Comparison of ENCODE assay signal across 8 mouse cellular contexts in the genomic region with DNA sequence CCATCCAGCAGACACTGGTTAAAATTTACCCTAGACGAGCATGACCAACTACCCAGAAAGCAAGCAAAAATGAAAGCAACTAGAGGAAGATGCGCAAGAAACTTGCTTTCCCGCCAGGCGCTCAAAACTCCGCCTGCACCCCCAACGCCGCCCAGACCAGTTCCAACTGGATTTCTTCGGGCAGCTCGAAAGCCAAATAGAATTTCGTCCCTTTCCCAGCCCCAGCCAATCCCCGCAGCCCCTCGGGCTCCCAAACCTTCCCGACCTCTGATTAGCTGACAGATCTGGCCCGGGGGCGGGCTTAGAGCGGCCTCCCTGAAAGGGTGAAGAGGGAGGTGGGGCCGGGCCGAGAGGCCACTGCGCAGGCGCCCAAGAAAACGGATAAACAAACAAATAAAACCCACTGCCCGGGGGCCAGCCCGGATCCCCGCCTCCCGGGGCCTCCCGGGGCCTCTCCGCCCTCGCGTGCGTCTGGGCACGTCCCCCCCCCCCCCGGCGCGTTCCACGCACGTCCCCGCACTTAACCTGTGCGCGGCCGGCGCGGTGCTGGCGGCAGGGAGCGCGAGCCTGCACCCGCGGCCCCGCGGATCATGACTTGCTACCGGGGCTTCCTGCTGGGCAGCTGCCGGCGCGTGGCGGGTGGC. TPM values are rescaled to one million over a fixed set of nuclear protein-coding genes. Genes with fewer than 3 reads are reported as not detected.
DNase-seq lines count a peak whose midpoint lies in the region; ATAC-seq lines count a peak whose summit lies in the region.

A gene (plus strand): TSS at position 349 of the 644 bp plus-strand sequence.

- peak; percentile 100 for DNase-seq in adipocyte (ENCODE audit: low spot score)
- DNase-seq in embryo, embryonic 10 days (ENCODE audit: low spot score) = peak; percentile 95
- DNase-seq in gastrocnemius, postnatal 10 days = peak; percentile 98
- peak; percentile 98 for DNase-seq in induced T-regulatory cell, adult 2 months (ENCODE audit: low read depth)
- DNase-seq in left cerebral cortex, adult 9 months (ENCODE audit: low spot score in 2 of 2) = peak; percentile 96 to 98
- peak; percentile 97 for DNase-seq in right cerebral cortex, postnatal 14 days
- peak; percentile 97 to 99 for DNase-seq in urinary bladder, postnatal 36 days (ENCODE audit: low spot score in 2 of 2)

- peak; percentile 67 for ATAC-seq in megakaryocyte progenitor cell, adult 5-6 weeks (replicated peaks; ENCODE audit: poor library complexity)

RNA-seq across cellular contexts. Expression of the gene that starts here (rescaled TPM):
- 10 to 100 TPM; 24.0 to 26.6 TPM for total RNA-seq in gastrocnemius, postnatal 10 days (2021)
- 64.3 and 68.6 TPM in 2 replicates for total RNA-seq in megakaryocyte progenitor cell, adult 5-6 weeks (2015)
- 59.7 and 73.9 TPM in 2 replicates for total RNA-seq in megakaryocyte progenitor cell, adult 5-6 weeks (2017)

Comparison
In these comparisons a context has a peak if more than half of its experiments do, and no peak if none do; other contexts are left out.
1. Peak in every context shown above with its lines: DNase-seq and ATAC-seq.